Mouse (Mus musculus) embryo, embryonic 11 days (tissue): Measurements from ENCODE around the gene Kirrel3.

Experiments
- DNase-seq: peaks from one replicate; pipeline ENCODE4 v3.0.0-alpha.2; 2015

Gene Kirrel3

GRCm38 (mm10) chr9:34993467-34994211 lies 507.9 kb downstream of the Kirrel3 start:
- no peak for DNase-seq

GRCm38 (mm10) chr9:34995078-34995477 lies 509.4 kb downstream of the Kirrel3 start:
- DNase-seq, result no peak

- DNase-seq, result no peak
Measured at GRCm38 (mm10) chr9:34995660-34996378, 510.1 kb downstream of the Kirrel3 start.

- no peak for DNase-seq
Measured at GRCm38 (mm10) chr9:34997880-34998865, 512.5 kb downstream of the Kirrel3 start.

DNA sequence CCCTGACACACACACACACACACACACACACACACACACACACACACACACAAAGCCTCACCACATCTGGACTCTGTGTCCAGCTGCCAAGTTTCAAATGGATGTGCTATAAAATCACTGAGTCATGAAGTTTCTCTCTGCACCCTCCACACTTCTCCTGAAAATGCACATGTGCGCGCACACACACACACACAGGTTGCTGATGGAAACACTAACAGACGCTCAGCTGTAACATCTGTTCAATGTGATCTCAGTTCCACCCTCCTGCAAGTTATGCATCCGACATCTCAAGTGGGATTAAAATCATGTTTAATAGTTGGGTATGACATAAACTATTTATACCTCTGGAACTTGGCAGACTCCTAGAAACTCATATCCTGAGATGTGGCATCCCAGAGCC lies 518.4 kb downstream of the Kirrel3 start:
- DNase-seq, result no peak

DNA sequence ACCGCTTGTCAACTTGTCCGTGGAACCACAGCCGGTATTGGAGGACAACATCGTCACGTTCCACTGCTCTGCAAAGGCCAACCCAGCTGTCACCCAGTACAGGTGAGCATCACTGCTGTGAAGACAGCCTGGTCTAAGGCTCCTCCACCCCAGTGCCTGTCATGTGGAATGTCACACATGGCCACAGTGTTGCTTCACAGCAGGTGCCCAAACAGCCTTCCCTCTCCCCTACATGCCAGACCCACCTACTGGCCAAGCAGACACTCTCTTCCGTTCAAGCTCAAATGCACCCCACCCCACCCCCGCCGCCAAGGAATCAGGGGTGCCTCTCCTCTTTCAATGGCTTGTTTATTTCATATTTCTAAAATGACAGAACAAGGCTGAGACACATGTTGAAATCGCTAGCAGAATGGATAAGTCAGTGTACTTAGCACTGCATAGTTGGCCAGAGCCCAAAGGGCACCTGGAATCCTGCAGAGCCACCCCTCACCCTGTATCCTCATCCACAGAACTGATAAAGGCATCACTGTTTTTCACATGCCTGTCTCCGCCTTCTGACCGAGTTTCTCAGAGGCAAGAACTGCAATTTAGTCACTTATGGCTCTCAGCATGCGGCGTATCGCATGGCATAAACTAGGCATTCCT lies 522.1 kb downstream of the Kirrel3 start:
- no peak for DNase-seq

DNA sequence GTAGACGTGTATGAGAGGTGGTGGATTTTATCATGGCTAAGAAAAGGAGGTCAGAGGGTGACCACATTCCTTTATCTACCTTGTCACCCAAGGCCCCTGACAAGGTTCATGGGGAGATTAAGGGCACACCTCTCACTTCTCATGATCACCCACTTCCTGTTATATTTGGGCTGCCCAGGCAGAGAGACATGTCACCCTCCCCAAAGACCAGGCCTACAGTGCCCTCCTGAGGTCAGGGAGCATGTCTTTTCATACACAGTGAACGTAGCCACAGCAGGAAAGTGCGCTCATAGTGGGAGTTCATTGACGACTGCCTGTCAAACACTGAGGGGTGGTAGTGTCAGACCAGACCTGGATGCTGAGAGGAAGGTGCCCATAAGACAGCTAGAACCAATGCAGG lies 531.1 kb downstream of the Kirrel3 start:
- peak; percentile 43 for DNase-seq

DNA sequence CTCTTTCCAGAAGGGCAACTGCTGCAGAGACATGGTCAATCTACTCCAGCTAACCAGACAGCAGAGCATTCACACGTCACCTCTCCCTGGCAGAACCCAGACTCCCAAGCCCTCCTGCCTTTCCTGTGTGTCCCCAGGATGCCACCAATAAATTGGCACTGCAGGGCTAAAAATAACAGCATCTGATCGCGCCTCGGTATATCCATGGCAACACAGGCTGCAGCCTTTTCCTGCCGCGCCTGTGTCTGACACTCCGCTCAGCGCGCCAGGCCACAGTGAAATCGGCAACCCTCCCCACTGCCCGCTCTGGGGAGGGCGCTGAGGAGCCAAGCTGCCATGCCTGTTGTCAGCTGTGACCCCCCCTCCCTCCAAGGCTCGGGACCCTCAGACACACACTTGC lies 531.9 kb downstream of the Kirrel3 start:
- DNase-seq, result no peak

GRCm38 (mm10) chr9:35018056-35018455 lies 532.4 kb downstream of the Kirrel3 start:
- DNase-seq, result no peak

DNA sequence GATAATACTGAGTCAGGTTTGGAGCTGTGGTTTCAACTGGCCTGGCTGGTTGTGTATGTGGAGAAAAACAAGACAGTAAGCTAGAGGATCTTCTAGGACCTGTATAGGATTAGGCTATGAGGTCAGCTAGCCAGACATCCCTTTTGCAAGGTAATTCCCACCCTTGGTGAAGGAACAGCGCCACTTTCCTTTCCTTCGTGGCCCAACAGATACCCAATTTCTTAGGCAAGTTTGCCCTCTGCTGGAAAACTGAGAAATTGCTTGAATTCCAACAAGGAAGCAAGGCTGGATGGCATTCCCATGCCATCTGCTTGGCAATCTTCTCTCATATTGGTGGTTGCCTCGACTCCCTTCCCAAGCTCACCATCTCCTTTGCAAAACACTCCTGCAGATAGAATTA lies 533.7 kb downstream of the Kirrel3 start:
- peak; percentile 78 for DNase-seq

DNA sequence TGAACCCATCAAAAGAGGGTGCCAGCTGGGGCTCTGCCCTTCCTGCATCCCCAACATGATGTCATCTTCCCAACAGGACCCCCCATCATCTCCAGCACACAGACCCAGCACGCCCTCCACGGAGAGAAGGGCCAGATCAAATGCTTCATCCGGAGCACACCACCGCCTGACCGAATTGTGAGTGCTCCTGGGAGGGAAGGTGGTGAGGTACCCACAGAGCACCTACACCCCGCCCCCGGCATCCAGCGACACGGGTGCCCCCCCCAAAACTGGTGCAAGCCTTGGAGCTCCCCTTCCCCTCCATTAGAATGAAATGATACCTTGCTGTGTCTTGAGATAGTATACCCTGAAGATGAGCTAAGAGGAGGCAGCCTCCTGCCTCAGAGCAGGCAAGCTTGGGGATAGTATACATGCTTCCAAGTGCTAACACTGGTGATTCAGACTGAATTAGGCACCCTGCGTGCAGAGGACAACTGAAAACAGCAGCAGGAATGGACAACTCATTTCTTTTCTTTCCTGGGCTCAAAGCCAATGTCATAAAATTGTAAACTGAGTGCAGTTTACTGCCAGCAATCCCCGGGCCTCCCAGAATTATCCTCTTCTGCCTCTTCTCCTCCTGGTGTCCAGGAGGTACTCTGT lies 534.4 kb downstream of the Kirrel3 start:
- DNase-seq, result no peak

GRCm38 (mm10) chr9:35021744-35022143 lies 536.0 kb downstream of the Kirrel3 start:
- DNase-seq, result no peak

GRCm38 (mm10) chr9:35024591-35025496 lies 539.1 kb downstream of the Kirrel3 start:
- peak; percentile 55 for DNase-seq

- no peak for DNase-seq
Measured at GRCm38 (mm10) chr9:35026311-35026710, 540.6 kb downstream of the Kirrel3 start.

- DNase-seq, result no peak
Measured at GRCm38 (mm10) chr9:35026897-35027311, 541.2 kb downstream of the Kirrel3 start.

- no peak for DNase-seq
Measured at GRCm38 (mm10) chr9:35027382-35027997, 541.8 kb downstream of the Kirrel3 start.

DNA sequence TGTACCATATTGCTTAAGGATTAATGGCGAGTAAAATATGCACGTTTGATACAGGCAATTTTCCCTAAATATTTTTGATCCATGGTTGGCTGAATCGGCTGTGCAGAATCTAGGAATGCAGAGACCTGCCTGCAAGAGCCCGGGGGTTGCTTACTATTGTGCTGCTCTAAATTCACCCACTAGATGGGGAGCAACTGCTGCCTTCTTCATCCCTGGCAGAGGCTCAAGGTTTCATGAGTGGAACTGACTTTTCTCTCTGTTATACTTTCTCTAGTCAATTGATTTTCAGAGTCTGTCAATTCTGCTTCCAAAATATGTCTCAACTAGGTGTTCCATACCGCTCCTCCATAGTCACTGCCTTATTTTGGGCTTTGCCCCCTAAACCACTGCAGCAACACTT lies 545.1 kb downstream of the Kirrel3 start:
- DNase-seq, result no peak

DNA sequence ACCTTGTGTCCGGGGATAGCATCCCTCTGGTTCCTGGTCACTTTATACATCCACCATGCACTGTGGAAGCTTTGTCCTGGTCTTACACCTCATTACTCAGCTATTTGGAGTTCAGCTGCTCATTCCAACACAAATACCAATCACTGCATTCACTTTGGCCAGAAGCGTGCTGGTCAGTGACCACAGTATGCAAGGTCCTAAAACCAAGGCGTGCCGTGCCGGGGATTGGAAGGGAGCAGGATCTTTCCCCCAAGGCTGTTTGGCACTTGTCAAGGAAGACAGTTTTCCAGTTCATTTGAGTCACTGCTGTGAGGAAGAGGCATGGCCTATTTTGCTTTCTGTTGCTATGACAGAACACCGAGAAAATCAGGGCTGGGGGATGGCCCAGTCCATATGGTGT lies 546.8 kb downstream of the Kirrel3 start:
- DNase-seq, result no peak

- DNase-seq, result no peak
Measured at GRCm38 (mm10) chr9:35035074-35035473, 549.4 kb downstream of the Kirrel3 start.

DNA sequence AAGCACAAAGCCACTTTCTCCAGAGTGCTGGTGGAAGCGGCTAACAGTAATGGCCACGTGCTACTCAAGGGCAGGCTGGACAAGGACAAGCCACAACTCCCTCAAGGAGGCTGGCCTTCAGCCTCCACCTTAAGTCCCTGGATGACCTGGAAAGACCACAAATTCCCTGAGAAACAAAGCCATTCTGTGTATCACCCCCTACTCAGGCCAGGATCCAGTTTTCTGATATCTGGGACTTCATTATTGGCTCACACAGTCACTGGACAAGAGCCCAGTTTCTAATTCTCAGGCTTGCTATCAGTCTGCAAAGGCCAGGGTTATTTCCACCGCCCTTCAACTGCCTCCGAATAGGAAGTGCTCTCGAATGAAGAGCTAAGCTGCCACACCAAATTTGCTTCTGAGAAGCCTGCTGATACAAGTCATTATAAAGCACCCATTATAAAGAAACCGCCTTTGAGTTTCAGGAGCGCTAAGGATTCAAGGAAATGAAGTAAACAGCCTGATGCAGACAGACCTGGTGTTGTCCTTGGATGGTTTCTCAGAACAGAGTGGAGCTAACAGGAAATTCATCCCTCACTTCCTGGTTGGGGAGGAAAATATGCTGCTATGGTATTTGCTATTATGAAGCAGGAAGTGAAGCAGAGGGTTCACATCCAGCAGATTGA lies 553.4 kb downstream of the Kirrel3 start:
- no peak for DNase-seq
